Mouse (Mus musculus): ENCODE data around the gene Dmp1.

DNA sequence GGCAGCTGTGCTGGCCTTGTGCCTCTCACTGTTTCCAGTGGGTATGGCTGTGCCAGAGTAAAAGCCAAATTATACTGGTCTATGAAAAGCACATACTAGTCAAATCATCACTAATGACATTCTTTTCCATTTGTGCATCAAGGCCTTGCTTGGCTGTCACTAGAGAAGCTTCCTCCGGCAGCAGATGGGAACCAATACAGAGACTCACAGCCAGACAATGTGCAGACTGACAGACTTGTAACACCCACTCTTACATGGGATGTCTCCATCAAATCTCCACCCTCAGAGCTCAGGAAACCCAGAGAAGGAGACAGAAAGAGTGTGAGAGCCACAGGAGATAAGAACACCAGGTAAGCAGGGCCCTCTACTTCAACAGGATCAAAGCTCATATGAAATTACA is 7.3 kb upstream of the Dmp1 start:
- TF ChIP-seq CTCF (IDR thresholded peaks at IDR 0.05; ENCODE audit: control insufficient read depth, insufficient read depth, insufficient read length) (no peak), CEBPB (IDR thresholded peaks at IDR 0.05; ENCODE audit: low read depth) (no peak), MAX (IDR thresholded peaks at IDR 0.05) (no peak)

Measured in C2C12 (cell line).